Mouse (Mus musculus): ENCODE measurements around the gene Spp2.
A peak's percentile ranks its signal among the peaks of the same experiment; 100 is the strongest.
"Not testable (repeated sequence)": the region's sequence is repeated elsewhere in the genome, so short reads cannot be mapped to it uniquely, and the experiment has no call there.

The Spp2 gene

GRCm38 (mm10) chr1:88433096-88433883, 26.5 kb downstream of the Spp2 start:
- no peak for DNase-seq (ENCODE audit: low read depth, low spot score)

GRCm38 (mm10) chr1:88434057-88434456, 27.3 kb downstream of the Spp2 start:
- DNase-seq (ENCODE audit: low read depth, low spot score): no peak

- DNase-seq (ENCODE audit: low read depth, low spot score): no peak
Measured at GRCm38 (mm10) chr1:88437206-88438126, 30.7 kb downstream of the Spp2 start.

- DNase-seq (ENCODE audit: low read depth, low spot score): no peak
Measured at GRCm38 (mm10) chr1:88443383-88443782, 36.6 kb downstream of the Spp2 start.

- DNase-seq (ENCODE audit: low read depth, low spot score): no peak
Measured at GRCm38 (mm10) chr1:88445400-88445799, 38.6 kb downstream of the Spp2 start.

- no peak for DNase-seq (ENCODE audit: low read depth, low spot score)
Measured at GRCm38 (mm10) chr1:88446270-88447030, 39.7 kb downstream of the Spp2 start.

- DNase-seq (ENCODE audit: low read depth, low spot score): no peak
Measured at GRCm38 (mm10) chr1:88447483-88447882, 40.7 kb downstream of the Spp2 start.

GRCm38 (mm10) chr1:88448094-88448493, 41.3 kb downstream of the Spp2 start:
- DNase-seq (ENCODE audit: low read depth, low spot score): not testable (repeated sequence)

- no peak for DNase-seq (ENCODE audit: low read depth, low spot score)
Measured at GRCm38 (mm10) chr1:88449741-88450140, 43.0 kb downstream of the Spp2 start.

- DNase-seq (ENCODE audit: low read depth, low spot score): no peak
Measured at GRCm38 (mm10) chr1:88450668-88451067, 43.9 kb downstream of the Spp2 start.

GRCm38 (mm10) chr1:88452198-88452597, 45.4 kb downstream of the Spp2 start:
- DNase-seq (ENCODE audit: low read depth, low spot score): no peak

- no peak for DNase-seq (ENCODE audit: low read depth, low spot score)
Measured at GRCm38 (mm10) chr1:88454703-88455102, 47.9 kb downstream of the Spp2 start.

- DNase-seq (ENCODE audit: low read depth, low spot score): no peak
Measured at GRCm38 (mm10) chr1:88455761-88456160, 49.0 kb downstream of the Spp2 start.

- DNase-seq (ENCODE audit: low read depth, low spot score): peak; percentile 34
Measured at GRCm38 (mm10) chr1:88456451-88457072, 49.8 kb downstream of the Spp2 start.

- DNase-seq (ENCODE audit: low read depth, low spot score): no peak
Measured at GRCm38 (mm10) chr1:88459196-88459595, 52.4 kb downstream of the Spp2 start.

- no peak for DNase-seq (ENCODE audit: low read depth, low spot score)
Measured at GRCm38 (mm10) chr1:88459655-88460054, 52.9 kb downstream of the Spp2 start.

GRCm38 (mm10) chr1:88461096-88461495, 54.3 kb downstream of the Spp2 start:
- DNase-seq (ENCODE audit: low read depth, low spot score): no peak

GRCm38 (mm10) chr1:88462484-88462883, 55.7 kb downstream of the Spp2 start:
- DNase-seq (ENCODE audit: low read depth, low spot score): no peak

GRCm38 (mm10) chr1:88463241-88463640, 56.5 kb downstream of the Spp2 start:
- DNase-seq (ENCODE audit: low read depth, low spot score): no peak

GRCm38 (mm10) chr1:88464109-88464905, 57.5 kb downstream of the Spp2 start:
- no peak for DNase-seq (ENCODE audit: low read depth, low spot score)

GRCm38 (mm10) chr1:88465722-88466121, 59.0 kb downstream of the Spp2 start:
- DNase-seq (ENCODE audit: low read depth, low spot score): no peak

Measured in c-Kit-negative CD71-positive TER-119-positive erythroid progenitor cells, embryonic 14.5 days (primary cell).